Mouse (Mus musculus): ENCODE results near the gene Macrod1. TPM values are rescaled to one million over a fixed set of nuclear protein-coding genes. Genes with fewer than 3 reads are reported as not detected.
A peak's percentile ranks its signal among the peaks of the same experiment; 100 is the strongest.

Gene Macrod1
- polyA plus RNA-seq, 1 experiment from 2014 or later, result 4.8 TPM

DNA sequence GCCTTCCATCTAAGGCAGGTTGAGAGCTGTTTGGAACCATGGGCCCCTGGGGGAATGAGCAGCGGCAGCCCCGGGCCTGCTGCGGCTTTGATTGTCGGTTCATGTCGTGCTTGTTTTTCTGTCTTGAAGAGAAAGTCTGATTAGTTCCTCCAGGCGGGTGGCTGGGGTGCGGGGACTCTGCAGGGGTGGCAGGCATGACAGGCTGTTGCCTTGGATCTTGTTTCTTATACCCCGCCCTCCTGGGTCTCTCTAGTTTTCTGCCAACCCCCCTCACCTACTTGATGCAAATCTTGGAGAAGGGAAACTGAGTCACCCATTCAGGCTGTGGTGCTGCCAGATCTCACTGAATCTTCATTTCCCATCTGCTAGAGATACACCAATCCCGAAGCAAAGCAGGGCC is 31.9 kb downstream of the Macrod1 start:
- Histone ChIP-seq H3K27me3 (replicated peaks; ENCODE audit: control insufficient read depth, insufficient read depth, low read length) (no peaks in the 10 kb centered on the region), H3K9ac (ENCODE audit: low read length) (no peak overlapping the region), H3K27ac (ENCODE audit: low read depth, low read length) (peak overlapping the region; percentile 91; the same call in 1 of the 2 replicates), H3K4me1 (ENCODE audit: control insufficient read depth, insufficient read depth, low read length) (peaks cover 77% of the 10 kb centered on the region), H3K36me3 (ENCODE audit: control insufficient read depth, insufficient read depth, low read length) (no peaks in the 10 kb centered on the region), H3K4me2 (ENCODE audit: low read length) (no peak overlapping the region), H3K9me3 (replicated peaks; ENCODE audit: control insufficient read depth, low read length) (no peaks in the 10 kb centered on the region), H3K4me3 (ENCODE audit: low read depth, low read length) (no peak overlapping the region)
- DNase-seq (ENCODE audit: low spot score) (no peak), ATAC-seq (no peak)
- WGBS, result 7% methylated on average over 9 of the region's 9 CpGs

- Histone ChIP-seq H3K4me2 (ENCODE audit: low read length) (no peak overlapping the region), H3K4me1 (ENCODE audit: control insufficient read depth, insufficient read depth, low read length) (peaks cover 72% of the 10 kb centered on the region), H3K9me3 (replicated peaks; ENCODE audit: control insufficient read depth, low read length) (no peaks in the 10 kb centered on the region), H3K27me3 (replicated peaks; ENCODE audit: control insufficient read depth, insufficient read depth, low read length) (no peaks in the 10 kb centered on the region), H3K27ac (ENCODE audit: low read depth, low read length) (peak overlapping the region; percentile 91; the same call in 1 of the 2 replicates), H3K36me3 (ENCODE audit: control insufficient read depth, insufficient read depth, low read length) (no peaks in the 10 kb centered on the region), H3K4me3 (ENCODE audit: low read depth, low read length) (no peak overlapping the region), H3K9ac (ENCODE audit: low read length) (0 out of 2 replicates have a peak overlapping the region, but pooled peaks have one; percentile 5)
- WGBS, result 51% methylated on average over 5 of the region's 5 CpGs
- no peak for DNase-seq (ENCODE audit: low spot score)
- ATAC-seq, result no peak
These were observed 32.4 kb downstream of the Macrod1 start for GRCm38 (mm10) chr19:7089050-7089449.

DNA sequence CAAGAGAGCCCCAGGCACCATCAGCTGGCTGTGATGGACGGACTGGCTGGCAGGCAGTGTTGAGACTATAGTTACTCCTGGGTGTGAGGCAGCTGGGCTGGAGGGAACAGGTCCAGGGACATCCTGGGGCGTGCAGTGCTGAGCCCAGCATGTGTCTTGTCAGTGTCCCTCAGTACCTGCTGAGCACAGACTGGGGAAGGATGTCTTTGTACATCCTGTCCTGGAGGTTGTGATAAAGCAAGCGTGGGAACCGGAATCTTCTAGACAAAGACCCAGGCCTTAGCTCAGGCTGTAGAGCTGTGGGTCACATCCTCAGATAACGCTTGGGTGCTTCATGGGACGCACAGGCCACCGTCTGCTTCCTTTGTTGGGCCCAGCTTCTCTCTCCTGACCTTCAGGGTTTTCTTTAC is 33.2 kb downstream of the Macrod1 start:
- Histone ChIP-seq H3K9ac (ENCODE audit: low read length) (peak overlapping the region; percentile 7; the same call in 1 of the 2 replicates), H3K4me3 (ENCODE audit: low read depth, low read length) (no peak overlapping the region), H3K36me3 (ENCODE audit: control insufficient read depth, insufficient read depth, low read length) (no peaks in the 10 kb centered on the region), H3K27ac (ENCODE audit: low read depth, low read length) (peak overlapping the region; percentile 91), H3K4me1 (ENCODE audit: control insufficient read depth, insufficient read depth, low read length) (peaks cover 65% of the 10 kb centered on the region), H3K4me2 (ENCODE audit: low read length) (0 out of 2 replicates have a peak overlapping the region, but pooled peaks have one; percentile 14), H3K27me3 (replicated peaks; ENCODE audit: control insufficient read depth, insufficient read depth, low read length) (no peaks in the 10 kb centered on the region), H3K9me3 (replicated peaks; ENCODE audit: control insufficient read depth, low read length) (no peaks in the 10 kb centered on the region)
- DNase-seq (ENCODE audit: low spot score) (no peak), ATAC-seq (no peak)
- 30% methylated on average over 7 of the region's 7 CpGs for WGBS

GRCm38 (mm10) chr19:7090369-7091064 is 33.9 kb downstream of the Macrod1 start:
- Histone ChIP-seq H3K4me2 (ENCODE audit: low read length) (peak overlapping the region; percentile 14; the same call in 1 of the 2 replicates), H3K9me3 (replicated peaks; ENCODE audit: control insufficient read depth, low read length) (no peaks in the 10 kb centered on the region), H3K9ac (ENCODE audit: low read length) (peak overlapping the region; percentile 51), H3K4me1 (ENCODE audit: control insufficient read depth, insufficient read depth, low read length) (peaks cover 58% of the 10 kb centered on the region), H3K4me3 (ENCODE audit: low read depth, low read length) (no peak overlapping the region), H3K27me3 (replicated peaks; ENCODE audit: control insufficient read depth, insufficient read depth, low read length) (no peaks in the 10 kb centered on the region), H3K36me3 (ENCODE audit: control insufficient read depth, insufficient read depth, low read length) (no peaks in the 10 kb centered on the region), H3K27ac (ENCODE audit: low read depth, low read length) (peak overlapping the region; percentile 91)
- ATAC-seq, result peak; percentile 63
- WGBS, result 4% methylated on average over 10 of the region's 10 CpGs
- DNase-seq (ENCODE audit: low spot score), result peak; percentile 80

DNA sequence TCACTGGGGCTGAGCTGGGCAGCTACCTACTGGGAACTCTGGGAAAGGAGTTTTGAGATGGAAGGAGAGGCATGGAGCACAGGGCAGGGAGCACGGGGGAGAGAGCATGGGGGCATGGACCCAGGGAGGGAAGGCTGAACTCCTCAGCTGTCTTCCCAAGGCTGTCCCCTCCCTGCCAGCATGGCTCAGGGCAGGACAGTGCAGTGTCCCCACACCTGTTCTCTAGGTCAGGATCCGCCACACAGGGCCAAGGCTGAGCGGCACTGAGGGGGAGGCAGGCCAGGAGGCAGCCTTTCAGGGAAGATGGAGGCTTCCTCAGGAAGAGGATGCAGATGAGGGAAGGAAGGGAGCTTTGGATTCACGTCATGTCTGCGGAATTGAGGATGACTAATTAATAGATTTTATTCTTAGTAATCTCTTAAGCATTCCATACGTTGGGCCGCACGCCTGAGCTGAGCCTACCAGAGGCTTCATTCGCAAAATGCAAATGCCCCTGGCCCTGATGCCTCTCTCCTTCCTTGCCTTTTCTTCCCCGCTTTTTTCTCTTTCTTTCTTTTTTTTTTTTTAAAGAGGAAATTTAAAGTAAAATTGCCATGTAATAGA is 34.9 kb downstream of the Macrod1 start:
- Histone ChIP-seq H3K36me3 (ENCODE audit: control insufficient read depth, insufficient read depth, low read length) (no peaks in the 10 kb centered on the region), H3K4me2 (ENCODE audit: low read length) (no peak overlapping the region), H3K4me3 (ENCODE audit: low read depth, low read length) (no peak overlapping the region), H3K9me3 (replicated peaks; ENCODE audit: control insufficient read depth, low read length) (no peaks in the 10 kb centered on the region), H3K4me1 (ENCODE audit: control insufficient read depth, insufficient read depth, low read length) (peaks cover 57% of the 10 kb centered on the region), H3K27me3 (replicated peaks; ENCODE audit: control insufficient read depth, insufficient read depth, low read length) (no peaks in the 10 kb centered on the region), H3K9ac (ENCODE audit: low read length) (no peak overlapping the region), H3K27ac (ENCODE audit: low read depth, low read length) (peak overlapping the region; percentile 91)
- ATAC-seq (peak; percentile 37), DNase-seq (ENCODE audit: low spot score) (peak; percentile 63)
- 22% methylated on average over 10 of the region's 10 CpGs for WGBS

DNA sequence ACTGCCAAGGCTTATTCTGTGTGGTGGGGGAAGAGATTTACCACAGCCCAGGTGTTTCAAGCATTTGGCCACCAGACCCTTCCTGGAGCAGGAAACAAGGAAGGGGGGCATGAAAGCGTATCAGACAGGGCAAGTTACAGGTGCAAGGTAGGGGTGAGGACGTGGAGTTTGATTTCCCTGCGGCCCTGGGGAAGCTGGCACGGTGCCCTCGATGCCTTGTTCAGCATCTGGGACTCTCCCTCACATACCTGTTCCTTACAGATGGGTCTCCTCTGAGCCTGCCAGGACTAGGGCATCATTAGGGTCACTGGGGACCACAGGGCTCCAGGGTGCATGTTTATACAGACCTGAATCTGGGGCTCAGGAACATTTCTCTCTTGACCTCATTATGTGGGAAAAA is 36.1 kb downstream of the Macrod1 start:
- 60% methylated on average over 5 of the region's 5 CpGs for WGBS
- DNase-seq (ENCODE audit: low spot score) (no peak), ATAC-seq (no peak)
- Histone ChIP-seq H3K4me1 (ENCODE audit: control insufficient read depth, insufficient read depth, low read length) (peaks cover 54% of the 10 kb centered on the region), H3K9ac (ENCODE audit: low read length) (no peak overlapping the region), H3K27ac (ENCODE audit: low read depth, low read length) (peak overlapping the region; percentile 70; the same call in 1 of the 2 replicates), H3K27me3 (replicated peaks; ENCODE audit: control insufficient read depth, insufficient read depth, low read length) (no peaks in the 10 kb centered on the region), H3K9me3 (replicated peaks; ENCODE audit: control insufficient read depth, low read length) (no peaks in the 10 kb centered on the region), H3K4me3 (ENCODE audit: low read depth, low read length) (no peak overlapping the region), H3K4me2 (ENCODE audit: low read length) (no peak overlapping the region), H3K36me3 (ENCODE audit: control insufficient read depth, insufficient read depth, low read length) (no peaks in the 10 kb centered on the region)

GRCm38 (mm10) chr19:7099620-7100155 is 43.1 kb downstream of the Macrod1 start:
- ATAC-seq (no peak), DNase-seq (ENCODE audit: low spot score) (no peak)
- Histone ChIP-seq H3K4me2 (ENCODE audit: low read length) (no peak overlapping the region), H3K27me3 (replicated peaks; ENCODE audit: control insufficient read depth, insufficient read depth, low read length) (no peaks in the 10 kb centered on the region), H3K36me3 (ENCODE audit: control insufficient read depth, insufficient read depth, low read length) (no peaks in the 10 kb centered on the region), H3K4me1 (ENCODE audit: control insufficient read depth, insufficient read depth, low read length) (peaks cover 21% of the 10 kb centered on the region), H3K4me3 (ENCODE audit: low read depth, low read length) (no peak overlapping the region), H3K9ac (ENCODE audit: low read length) (no peak overlapping the region), H3K9me3 (replicated peaks; ENCODE audit: control insufficient read depth, low read length) (no peaks in the 10 kb centered on the region), H3K27ac (ENCODE audit: low read depth, low read length) (no peak overlapping the region)
- 80% methylated on average over 3 of the region's 3 CpGs for WGBS

DNA sequence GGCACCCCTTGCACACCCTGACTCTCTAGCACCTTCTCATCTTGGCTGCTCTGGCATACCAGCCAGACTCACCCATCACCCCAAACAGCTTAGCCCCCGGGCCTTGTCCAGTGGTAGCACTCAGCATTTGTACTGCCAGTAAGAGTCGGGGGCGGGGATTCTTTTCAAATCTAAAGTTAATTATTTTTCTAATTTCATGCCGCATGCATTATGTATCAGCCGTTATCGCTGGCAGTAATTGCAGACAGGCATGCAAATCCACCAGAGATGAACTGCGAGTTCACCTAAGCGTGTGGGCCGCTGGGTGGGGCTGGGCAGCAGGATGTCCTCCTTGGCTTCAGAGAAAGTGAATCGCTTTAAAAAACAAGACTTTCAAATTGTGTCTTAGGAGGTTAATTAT is 45.4 kb downstream of the Macrod1 start:
- Histone ChIP-seq H3K36me3 (ENCODE audit: control insufficient read depth, insufficient read depth, low read length) (no peaks in the 10 kb centered on the region), H3K4me1 (ENCODE audit: control insufficient read depth, insufficient read depth, low read length) (peaks cover 24% of the 10 kb centered on the region), H3K9ac (ENCODE audit: low read length) (no peak overlapping the region; the same call in 1 of the 2 replicates), H3K27ac (ENCODE audit: low read depth, low read length) (no peak overlapping the region), H3K4me3 (ENCODE audit: low read depth, low read length) (no peak overlapping the region), H3K9me3 (replicated peaks; ENCODE audit: control insufficient read depth, low read length) (no peaks in the 10 kb centered on the region), H3K27me3 (replicated peaks; ENCODE audit: control insufficient read depth, insufficient read depth, low read length) (no peaks in the 10 kb centered on the region), H3K4me2 (ENCODE audit: low read length) (no peak overlapping the region)
- DNase-seq (ENCODE audit: low spot score), result no peak
- 63% methylated on average over 10 of the region's 10 CpGs for WGBS
- no peak for ATAC-seq

Measured in forebrain, embryonic 14.5 days (tissue).